Mouse (Mus musculus) forebrain, embryonic 11.5 days (tissue): ENCODE results near the gene Akap8. TPM values are rescaled to one million over a fixed set of nuclear protein-coding genes. Genes with fewer than 3 reads are reported as not detected.
A peak's percentile ranks its signal among the peaks of the same experiment; 100 is the strongest.

Experiments
- ATAC-seq: fragments of 200-750 bp; cut with Nextera tagmentation; replicated peaks from 2 replicates; pipeline ENCODE4 v1.8.0; 2017; ENCODE audit warnings: moderate TSS enrichment; ENCODE audit not compliant: low FRiP score
- DNase-seq: peaks from one replicate; pipeline ENCODE4 v3.0.0-alpha.2; 2017; ENCODE audit warnings: low spot score
- H3K27ac ChIP-seq: fragments of 300-500 bp; sonication (generic); 2 replicates; pipeline ENCODE4 v1.5.1; 2014; ENCODE audit warnings: low read depth, low read length
- H3K27me3 ChIP-seq: fragments of 300-500 bp; sonication (generic); 2 replicates; pipeline ENCODE4 v1.6.1; 2014; ENCODE audit warnings: mild to moderate bottlenecking, low read length, mixed read lengths; ENCODE audit not compliant: control insufficient read depth, insufficient read depth
- H3K36me3 ChIP-seq: fragments of 300-500 bp; sonication (generic); 2 replicates; pipeline ENCODE4 v1.6.1; 2014; ENCODE audit warnings: mild to moderate bottlenecking, low read length, moderate library complexity, mixed read lengths; ENCODE audit not compliant: control insufficient read depth, insufficient read depth
- H3K4me1 ChIP-seq: fragments of 300-500 bp; sonication (generic); replicated peaks from 2 replicates; pipeline ENCODE4 v1.6.1; 2014; ENCODE audit warnings: low read length, mixed read lengths; ENCODE audit not compliant: control insufficient read depth, insufficient read depth
- H3K4me2 ChIP-seq: fragments of 300-500 bp; sonication (generic); 2 replicates; pipeline ENCODE4 v1.6.1; 2014; ENCODE audit warnings: low read depth, mild to moderate bottlenecking, low read length, moderate library complexity, mixed read lengths; ENCODE audit not compliant: severe bottlenecking
- H3K4me3 ChIP-seq: fragments of 300-500 bp; sonication (generic); 2 replicates; pipeline ENCODE4 v1.5.1; 2014; ENCODE audit warnings: low read depth, low read length
- H3K9ac ChIP-seq: fragments of 300-500 bp; sonication (generic); 2 replicates; pipeline ENCODE4 v1.6.1; 2014; ENCODE audit warnings: low read length
- H3K9me3 ChIP-seq: fragments of 300-500 bp; sonication (generic); 2 replicates; pipeline ENCODE4 v1.6.1; 2016; ENCODE audit warnings: low read length, mixed read lengths; ENCODE audit not compliant: control insufficient read depth
- WGBS: fragments of 180-500 bp; shearing (Covaris S2); extraction: QIAGEN DNeasy Blood & Tissue Kit; methylation state at CpG from one replicate; pipeline ENCODE4 v1.1.7; 2014; 5-methylcytosine and 5-hydroxymethylcytosine counted together
- polyA plus RNA-seq: library from polyadenylated mRNA; unstranded; fragments of >200 nt; fragmentation: Nextera tagmentation; extraction: Ambion mirVana; gene quantifications from 2 replicates; pipeline ENCODE4 v1.2.1, GENCODE M21; 2014

Akap8 gene
- polyA plus RNA-seq, 1 experiment from 2014 or later = 78.4 TPM

GRCm38 (mm10) chr17:32284262-32285137 is 36.5 kb downstream of the Akap8 start, which contains the start of gene Brd4:
Brd4 (minus strand) TSS chr17:32284722.
- no peaks in the 10 kb centered on the region for H3K36me3 ChIP-seq
- peak within 1 kb of the TSS; percentile 97 for H3K9ac ChIP-seq
- DNase-seq (peak; percentile 97), ATAC-seq (peak; percentile 91)
- H3K4me3 ChIP-seq = peak within 1 kb of the TSS; percentile 94
- H3K4me2 ChIP-seq = peak within 1 kb of the TSS; percentile 49
- H3K27ac ChIP-seq = peak within 1 kb of the TSS; percentile 97
- under 1% methylated on average over 60 of the region's 100 CpGs for WGBS
- H3K27me3 ChIP-seq = no peaks in the 10 kb centered on the region
- H3K9me3 ChIP-seq = no peaks in the 10 kb centered on the region
- H3K4me1 ChIP-seq = peaks cover 9% of the 10 kb centered on the region; the same call in 1 of the 2 replicates

GRCm38 (mm10) chr17:32283771-32284221 is 37.2 kb downstream of the Akap8 start:
- peaks cover 9% of the 10 kb centered on the region; the same call in 1 of the 2 replicates for H3K4me1 ChIP-seq
- no peaks in the 10 kb centered on the region for H3K9me3 ChIP-seq
- peak overlapping the region; percentile 49 for H3K4me2 ChIP-seq
- H3K9ac ChIP-seq = peak overlapping the region; percentile 97
- H3K4me3 ChIP-seq = peak overlapping the region; percentile 94
- DNase-seq (peak; percentile 77), ATAC-seq (peak; percentile 62)
- no peaks in the 10 kb centered on the region for H3K36me3 ChIP-seq
- no peaks in the 10 kb centered on the region for H3K27me3 ChIP-seq
- WGBS = under 1% methylated on average over 30 of the region's 41 CpGs
- H3K27ac ChIP-seq = peak overlapping the region; percentile 97

- Histone ChIP-seq H3K36me3 (no peaks in the 10 kb centered on the region), H3K4me1 (peaks cover 9% of the 10 kb centered on the region; the same call in 1 of the 2 replicates), H3K27ac (peak overlapping the region; percentile 97), H3K9ac (peak overlapping the region; percentile 97), H3K9me3 (no peaks in the 10 kb centered on the region), H3K4me3 (peak overlapping the region; percentile 94), H3K4me2 (peak overlapping the region; percentile 49), H3K27me3 (no peaks in the 10 kb centered on the region)
- DNase-seq (peak; percentile 55), ATAC-seq (0 out of 2 replicates have a peak, but pooled peaks have one; percentile 15)
- WGBS = 13% methylated on average over 7 of the region's 7 CpGs
Measured at GRCm38 (mm10) chr17:32283341-32283740, 37.7 kb downstream of the Akap8 start.

- no peak overlapping the region for H3K9ac ChIP-seq
- H3K4me3 ChIP-seq = no peak overlapping the region
Measured at GRCm38 (mm10) chr17:32281611-32282310, 39.3 kb downstream of the Akap8 start.

GRCm38 (mm10) chr17:32281126-32281525 is 39.9 kb downstream of the Akap8 start:
- Histone ChIP-seq H3K4me2 (no peak overlapping the region), H3K27me3 (no peaks in the 10 kb centered on the region), H3K4me3 (no peak overlapping the region), H3K36me3 (no peaks in the 10 kb centered on the region), H3K9me3 (no peaks in the 10 kb centered on the region), H3K4me1 (peaks cover 9% of the 10 kb centered on the region; the same call in 1 of the 2 replicates), H3K9ac (no peak overlapping the region), H3K27ac (no peak overlapping the region)
- WGBS = 96% methylated on average over 2 of the region's 2 CpGs
- DNase-seq (no peak), ATAC-seq (no peak)

More at GRCm38 (mm10) chr17:32281611-32282310, 39.3 kb downstream of the Akap8 start:
- Histone ChIP-seq H3K9me3 (no peaks in the 10 kb centered on the region), H3K27me3 (no peaks in the 10 kb centered on the region), H3K4me1 (peaks cover 9% of the 10 kb centered on the region; the same call in 1 of the 2 replicates), H3K27ac (no peak overlapping the region), H3K4me2 (no peak overlapping the region), H3K36me3 (no peaks in the 10 kb centered on the region)
- 86% methylated on average over 4 of the region's 4 CpGs for WGBS
- ATAC-seq = no peak
- no peak for DNase-seq

GRCm38 (mm10) chr17:32280575-32280974 is 40.5 kb downstream of the Akap8 start:
- no peaks in the 10 kb centered on the region for H3K36me3 ChIP-seq
- H3K4me1 ChIP-seq = peaks cover 9% of the 10 kb centered on the region; the same call in 1 of the 2 replicates
- H3K4me3 ChIP-seq = no peak overlapping the region
- H3K27me3 ChIP-seq = no peaks in the 10 kb centered on the region
- no peak for ATAC-seq
- H3K9me3 ChIP-seq = no peaks in the 10 kb centered on the region
- H3K9ac ChIP-seq = no peak overlapping the region
- 90% methylated on average over 3 of the region's 3 CpGs for WGBS
- H3K27ac ChIP-seq = no peak overlapping the region
- H3K4me2 ChIP-seq = no peak overlapping the region
- DNase-seq = no peak

GRCm38 (mm10) chr17:32277201-32277600 is 43.8 kb downstream of the Akap8 start:
- Histone ChIP-seq H3K27ac (no peak overlapping the region), H3K4me1 (peaks cover 2% of the 10 kb centered on the region; the same call in 1 of the 2 replicates), H3K9me3 (no peaks in the 10 kb centered on the region), H3K4me3 (no peak overlapping the region), H3K27me3 (no peaks in the 10 kb centered on the region), H3K9ac (no peak overlapping the region), H3K36me3 (no peaks in the 10 kb centered on the region), H3K4me2 (no peak overlapping the region)
- no peak for ATAC-seq
- WGBS = 78% methylated on average over 1 of the region's 1 CpGs
- DNase-seq = no peak

- Histone ChIP-seq H3K27ac (no peak overlapping the region), H3K4me2 (no peak overlapping the region), H3K4me1 (no peaks in the 10 kb centered on the region), H3K9me3 (no peaks in the 10 kb centered on the region), H3K27me3 (no peaks in the 10 kb centered on the region), H3K9ac (no peak overlapping the region), H3K4me3 (no peak overlapping the region), H3K36me3 (no peaks in the 10 kb centered on the region)
- DNase-seq = no peak
- WGBS = 92% methylated on average over 3 of the region's 3 CpGs
- ATAC-seq = no peak
Measured at GRCm38 (mm10) chr17:32275568-32275967, 45.5 kb downstream of the Akap8 start.
